Mouse (Mus musculus) megakaryocyte, embryonic 14.5 days (primary cell): Measurements from ENCODE around the gene Arf1. TPM values are rescaled to one million over a fixed set of nuclear protein-coding genes. Genes with fewer than 3 reads are reported as not detected.

Experiments used
- H3K27me3 ChIP-seq: replicated peaks from 2 replicates; pipeline ENCODE3; 2012; ENCODE audit warnings: inconsistent platforms
- H3K36me3 ChIP-seq: replicated peaks from 2 replicates; pipeline ENCODE3; 2012; ENCODE audit warnings: low read length, inconsistent platforms, mixed read lengths
- H3K4me1 ChIP-seq: 2 replicates; pipeline ENCODE4 v1.6.1; 2012; ENCODE audit warnings: inconsistent platforms
- H3K4me3 ChIP-seq: replicated peaks from 2 replicates; pipeline ENCODE3; 2012; ENCODE audit warnings: moderate library complexity, mild to moderate bottlenecking, inconsistent platforms
- H3K9me3 ChIP-seq: 2 replicates; pipeline ENCODE4 v1.6.1; 2012; ENCODE audit warnings: inconsistent platforms
- FLI1 ChIP-seq: IDR thresholded peaks from 2 replicates; pipeline ENCODE4 v1.6.1; 2012; ENCODE audit warnings: low read length, inconsistent platforms, mixed read lengths
- GATA1 ChIP-seq: IDR thresholded peaks from 3 replicates; pipeline ENCODE4 v1.6.1; 2012; ENCODE audit warnings: mixed read lengths, low read length, inconsistent platforms, borderline replicate concordance
- polyA plus RNA-seq: library from polyadenylated mRNA; stranded (reverse); fragments of >175 nt; gene quantifications from 2 replicates; pipeline ENCODE4 v1.2.3, GENCODE M21; 2012; ENCODE audit warnings: low replicate concordance; ENCODE audit not compliant: insufficient read depth

Gene Arf1
- polyA plus RNA-seq, 1 experiment = 222 TPM

DNA sequence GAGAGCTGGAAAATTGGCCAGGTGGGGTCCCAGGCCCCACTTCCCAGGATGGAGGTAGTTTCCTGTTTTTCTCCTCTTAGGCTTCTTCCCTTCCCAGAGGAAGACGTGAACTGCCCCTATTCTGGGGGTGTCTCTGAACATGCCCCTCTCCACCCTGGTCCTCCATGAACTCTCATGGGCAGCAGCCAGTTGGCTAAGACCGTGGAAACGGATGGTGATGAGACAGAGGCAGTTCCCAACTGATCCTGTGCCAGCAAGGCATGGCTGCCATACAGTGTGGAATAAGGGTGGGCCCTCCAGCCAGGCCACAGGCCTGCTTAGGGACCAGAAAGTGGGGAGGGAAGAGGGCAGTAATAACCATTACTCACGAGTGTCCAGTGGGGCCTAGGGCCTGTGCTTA is 57.5 kb downstream of the Arf1 start:
- H3K27me3 ChIP-seq = peaks cover 63% of the 10 kb centered on the region
- no peaks in the 10 kb centered on the region for H3K9me3 ChIP-seq
- no peaks in the 10 kb centered on the region for H3K36me3 ChIP-seq
- no peak for TF ChIP-seq GATA1
- TF ChIP-seq FLI1 = no peak
- H3K4me1 ChIP-seq = peaks cover 19% of the 10 kb centered on the region
- no peak overlapping the region for H3K4me3 ChIP-seq

DNA sequence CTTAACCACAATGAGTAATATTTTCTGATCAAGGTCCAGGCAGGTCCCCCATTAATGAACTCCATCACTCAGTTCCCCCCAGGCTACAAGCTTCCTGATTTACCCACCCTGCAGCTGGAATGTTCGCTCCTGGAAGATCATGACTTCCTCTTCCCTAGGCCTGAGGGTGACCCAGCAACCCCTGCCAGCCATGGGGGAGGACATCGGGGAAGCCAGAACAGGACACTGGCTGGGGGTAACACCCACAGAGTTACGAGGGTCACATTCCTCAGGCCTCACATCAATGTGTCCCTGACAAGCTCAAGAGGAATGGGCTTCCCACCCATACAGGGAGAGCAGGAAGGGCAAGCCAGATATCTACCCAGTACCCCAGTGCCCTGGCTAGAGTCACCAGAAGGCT is 58.3 kb downstream of the Arf1 start:
- H3K4me1 ChIP-seq = peaks cover 25% of the 10 kb centered on the region
- TF ChIP-seq FLI1 (no peak), GATA1 (no peak)
- H3K27me3 ChIP-seq = peaks cover 55% of the 10 kb centered on the region
- H3K9me3 ChIP-seq = no peaks in the 10 kb centered on the region
- H3K36me3 ChIP-seq = no peaks in the 10 kb centered on the region
- no peak overlapping the region for H3K4me3 ChIP-seq

DNA sequence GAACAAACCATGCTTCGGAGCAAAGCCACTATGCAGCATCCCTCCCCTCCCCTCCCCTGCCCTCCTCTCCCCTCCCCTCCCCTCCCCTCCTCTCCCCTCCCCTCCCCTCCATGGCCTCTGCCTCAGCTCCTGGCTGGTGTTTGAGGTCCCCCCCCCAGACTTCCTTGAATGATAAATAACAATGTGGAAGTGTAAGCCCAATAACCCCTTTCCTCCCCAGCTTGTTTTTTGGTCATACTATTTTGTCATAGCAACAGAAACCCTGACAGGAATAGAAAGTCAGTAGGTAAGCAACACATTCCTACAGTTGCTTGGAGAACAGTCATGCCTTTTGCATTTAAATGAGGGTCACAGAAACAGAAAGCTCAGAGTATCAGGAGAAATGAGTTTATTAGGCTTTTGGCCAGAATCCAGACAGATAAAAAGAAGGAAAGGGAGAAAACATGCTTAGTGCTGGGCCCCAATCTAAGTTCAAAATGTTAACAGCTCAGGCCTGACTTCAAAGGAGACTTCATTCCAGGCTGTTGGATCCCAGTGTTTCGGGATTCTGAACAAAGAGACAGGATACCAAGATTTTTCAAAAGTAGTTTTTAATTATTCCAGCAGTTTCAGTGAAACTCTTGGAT is 62.3 kb downstream of the Arf1 start:
- Histone ChIP-seq H3K36me3 (no peaks in the 10 kb centered on the region), H3K4me3 (no peak overlapping the region), H3K4me1 (peaks cover 59% of the 10 kb centered on the region), H3K27me3 (peaks cover 21% of the 10 kb centered on the region), H3K9me3 (no peaks in the 10 kb centered on the region)
- TF ChIP-seq FLI1 = no peak
- TF ChIP-seq GATA1 = no peak

DNA sequence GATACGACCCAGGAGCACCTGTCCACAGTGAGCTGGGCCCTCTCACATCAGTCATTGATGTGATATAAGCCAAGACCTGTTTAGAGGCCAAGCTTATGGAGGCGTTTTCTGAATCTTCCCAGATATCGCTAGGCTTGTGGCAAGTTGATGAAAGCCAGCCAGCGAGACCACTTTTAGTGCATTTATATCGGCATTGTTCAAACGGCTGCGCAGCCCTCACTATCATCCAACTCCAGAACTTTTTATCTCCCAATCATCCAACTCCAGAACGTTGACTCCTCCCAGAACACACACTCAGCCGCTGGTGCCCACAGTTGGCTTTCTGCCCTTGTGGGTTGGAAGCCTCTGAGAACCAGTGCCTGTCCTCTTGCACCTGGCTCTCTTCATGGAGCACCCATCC is 63.7 kb downstream of the Arf1 start:
- H3K36me3 ChIP-seq = no peaks in the 10 kb centered on the region
- H3K4me3 ChIP-seq = peak overlapping the region; percentile 99
- no peaks in the 10 kb centered on the region for H3K9me3 ChIP-seq
- no peak for TF ChIP-seq FLI1
- TF ChIP-seq GATA1 = no peak
- peaks cover 11% of the 10 kb centered on the region for H3K27me3 ChIP-seq
- peaks cover 61% of the 10 kb centered on the region for H3K4me1 ChIP-seq

DNA sequence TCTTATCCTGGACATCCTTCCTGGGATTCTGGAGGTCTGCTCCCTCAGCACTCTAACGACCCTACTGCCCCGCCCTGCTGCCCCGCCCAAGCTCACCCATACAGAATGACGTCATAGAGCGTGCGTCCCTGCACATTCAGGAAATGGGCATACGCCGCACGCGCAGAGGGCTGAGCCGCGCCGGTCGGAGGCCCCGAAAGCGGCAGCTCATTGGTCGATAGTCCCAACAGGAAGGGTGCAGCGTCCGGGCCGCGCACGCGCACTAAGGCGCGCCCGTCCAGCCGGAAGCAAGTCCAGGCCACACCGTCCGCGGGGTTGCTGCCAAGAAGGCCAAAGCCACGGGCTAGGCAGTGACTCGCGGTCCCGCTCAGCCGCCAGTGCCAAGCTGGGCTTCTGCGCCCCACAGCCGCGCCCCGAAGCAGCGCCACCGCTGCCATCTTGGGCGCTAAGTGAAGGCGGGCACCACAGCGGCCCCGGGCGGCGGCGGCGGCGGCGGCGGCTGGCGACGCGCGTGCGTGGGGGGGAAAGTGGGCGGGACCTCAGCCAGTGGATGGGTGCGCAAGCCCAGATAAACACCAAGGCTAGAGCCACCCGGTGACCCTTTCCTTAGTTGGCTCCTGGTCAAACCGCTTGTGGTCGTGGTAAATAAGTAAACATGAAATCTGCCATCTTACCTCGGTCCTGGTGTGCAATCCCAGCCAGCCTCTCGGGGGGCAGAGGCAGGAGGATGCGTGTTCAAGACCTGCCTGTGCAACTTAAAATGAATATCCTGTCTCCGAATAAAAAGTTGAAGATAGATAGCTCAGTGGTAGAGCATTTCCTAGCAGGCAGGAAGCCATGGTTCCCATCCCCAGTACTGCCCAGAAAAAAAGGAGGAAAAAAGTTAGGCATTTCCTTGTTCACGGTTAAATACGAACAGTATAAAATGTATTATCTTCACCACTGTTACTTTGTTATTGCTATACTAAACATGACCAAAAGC is 64.5 kb downstream of the Arf1 start, which contains the start of gene Iba57:
TSS of gene Iba57 (minus strand) at position 485 of the 982 bp plus-strand sequence.
- TF ChIP-seq GATA1 (peak; percentile 35; the same call in 1 of the 3 replicates), FLI1 (peak; percentile 43; the same call in 1 of the 2 replicates)
- Histone ChIP-seq H3K27me3 (peaks cover 7% of the 10 kb centered on the region), H3K9me3 (no peaks in the 10 kb centered on the region), H3K36me3 (peaks cover 5% of the 10 kb centered on the region), H3K4me1 (peaks cover 58% of the 10 kb centered on the region), H3K4me3 (peak within 1 kb of the TSS; percentile 99)

DNA sequence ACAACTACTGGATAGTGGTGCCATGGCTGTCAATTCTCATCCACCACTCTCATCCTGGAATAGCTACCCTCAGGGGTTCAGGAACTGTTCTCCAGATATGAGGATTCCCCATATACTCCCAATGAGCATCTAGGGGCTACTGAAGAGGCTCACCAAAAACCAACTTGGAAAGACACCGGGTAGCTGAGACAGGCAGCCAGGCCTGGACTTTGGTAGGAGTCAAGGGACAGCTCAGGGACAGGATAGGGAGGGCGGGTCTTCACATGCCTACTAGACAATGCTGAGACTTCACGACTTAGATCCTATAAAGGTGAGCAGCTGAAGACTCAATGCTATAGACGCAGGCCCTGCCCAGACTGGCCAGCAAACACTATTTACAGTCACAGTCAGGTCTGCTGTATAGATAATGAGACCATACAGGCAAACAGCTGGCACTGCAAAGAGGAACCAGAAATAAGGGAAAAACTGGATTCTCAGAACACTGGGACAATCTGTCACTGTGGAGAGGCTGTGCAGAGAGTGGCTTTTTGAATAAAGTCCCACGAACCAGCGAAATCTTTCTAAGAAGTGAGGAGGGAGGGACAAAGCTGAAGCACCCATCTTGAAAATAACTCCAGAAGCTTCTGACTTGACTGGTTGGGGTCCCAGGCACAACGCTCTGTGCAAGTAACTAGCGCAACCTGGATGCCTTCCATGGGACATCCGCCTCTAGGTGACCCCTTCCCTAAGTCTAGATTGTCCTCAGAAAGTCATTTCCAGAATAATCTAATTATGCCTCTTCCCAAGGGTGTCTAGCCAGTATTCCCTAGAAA is 65.4 kb downstream of the Arf1 start:
- H3K4me1 ChIP-seq = peaks cover 49% of the 10 kb centered on the region

More for the DNA sequence above, 65.4 kb downstream of the Arf1 start:
- peak overlapping the region; percentile 99 for H3K4me3 ChIP-seq
- H3K27me3 ChIP-seq = peaks cover 1% of the 10 kb centered on the region
- TF ChIP-seq FLI1 = no peak
- TF ChIP-seq GATA1 = no peak
- H3K36me3 ChIP-seq = peaks cover 13% of the 10 kb centered on the region
- H3K9me3 ChIP-seq = no peaks in the 10 kb centered on the region

Other genes starting within 250 kb of the Arf1 start
- gene Obscn, start 91.9 kb downstream of the Arf1 start, polyA plus RNA-seq = 9.6 and 10.4 TPM in 2 replicates
- 2.5 TPM in 1 of 2 replicates, not detected in the other for gene Iba57, start 64.5 kb downstream of the Arf1 start, polyA plus RNA-seq
- 0.03 TPM in 1 of 2 replicates, not detected in the other for gene Gjc2, start 45.1 kb downstream of the Arf1 start, polyA plus RNA-seq
- gene Guk1, start 36.1 kb downstream of the Arf1 start, polyA plus RNA-seq = 19.3 TPM in 1 of 2 replicates, not detected in the other
- gene Mrpl55, start 25.8 kb downstream of the Arf1 start, polyA plus RNA-seq = 22.0 and 34.5 TPM in 2 replicates
- gene 2310033P09Rik, start 19.9 kb downstream of the Arf1 start, polyA plus RNA-seq = 11.5 and 33.5 TPM in 2 replicates
- not detected in 2 replicates for gene Wnt3a, start 62.5 kb upstream of the Arf1 start, polyA plus RNA-seq
- gene Wnt9a, start 78.7 kb upstream of the Arf1 start, polyA plus RNA-seq = not detected in 2 replicates
- not detected in 2 replicates for gene Prss38, start 147.4 kb upstream of the Arf1 start, polyA plus RNA-seq
- 2.6 and 3.6 TPM in 2 replicates for gene Jmjd4, start 221.8 kb upstream of the Arf1 start, polyA plus RNA-seq
- gene Snap47, start 222.9 kb upstream of the Arf1 start, polyA plus RNA-seq = 9.9 and 18.6 TPM in 2 replicates
- 0.07 TPM in 1 of 2 replicates, not detected in the other for gene Zfp867, start 244.2 kb upstream of the Arf1 start, polyA plus RNA-seq